Mouse (Mus musculus): ENCODE data around the gene 1700028K03Rik.
A peak's percentile ranks its signal among the peaks of the same experiment; 100 is the strongest.

1700028K03Rik gene

GRCm38 (mm10) chr5:107547955-107548354 is 13.4 kb downstream of the 1700028K03Rik start:
- no peak for DNase-seq

DNA sequence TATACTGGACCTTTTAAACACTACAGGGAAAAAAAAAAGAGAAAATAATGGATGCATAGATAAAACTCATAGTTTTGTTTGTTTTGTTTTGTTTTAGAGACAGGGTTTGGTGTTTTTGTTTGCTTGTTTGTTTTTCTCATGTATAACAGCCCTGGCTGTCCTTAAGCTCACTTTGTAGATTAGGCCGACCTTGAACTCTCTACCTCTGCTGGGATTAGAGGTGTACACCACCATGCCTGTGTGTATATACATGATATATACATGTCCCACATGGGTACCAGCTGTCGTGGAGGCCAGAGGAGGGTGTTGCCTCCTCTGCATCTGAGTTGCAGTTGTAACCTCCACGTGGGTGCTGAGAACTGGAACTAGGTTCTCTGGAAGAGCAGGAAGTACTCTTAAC is 13.9 kb downstream of the 1700028K03Rik start:
- DNase-seq = no peak

DNA sequence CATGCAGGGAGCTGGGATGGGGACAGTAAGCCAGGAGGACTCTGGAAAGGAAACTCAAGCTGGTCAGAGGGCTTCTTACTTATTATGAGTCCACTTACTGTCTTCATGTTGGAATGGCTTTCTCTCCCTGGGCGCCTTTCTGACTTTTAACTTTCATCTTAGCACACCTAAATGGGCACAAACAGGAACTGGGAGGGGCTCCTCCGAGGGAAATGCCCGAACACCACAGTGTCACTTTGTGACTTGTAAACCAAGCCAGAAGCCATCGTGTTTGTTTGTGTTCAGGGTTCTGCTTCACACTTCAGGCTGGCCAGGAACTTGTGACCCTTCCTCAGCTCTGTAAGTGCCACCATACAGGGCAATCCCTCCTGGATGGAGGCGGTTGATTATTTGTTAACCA is 19.8 kb downstream of the 1700028K03Rik start:
- DNase-seq = no peak

DNA sequence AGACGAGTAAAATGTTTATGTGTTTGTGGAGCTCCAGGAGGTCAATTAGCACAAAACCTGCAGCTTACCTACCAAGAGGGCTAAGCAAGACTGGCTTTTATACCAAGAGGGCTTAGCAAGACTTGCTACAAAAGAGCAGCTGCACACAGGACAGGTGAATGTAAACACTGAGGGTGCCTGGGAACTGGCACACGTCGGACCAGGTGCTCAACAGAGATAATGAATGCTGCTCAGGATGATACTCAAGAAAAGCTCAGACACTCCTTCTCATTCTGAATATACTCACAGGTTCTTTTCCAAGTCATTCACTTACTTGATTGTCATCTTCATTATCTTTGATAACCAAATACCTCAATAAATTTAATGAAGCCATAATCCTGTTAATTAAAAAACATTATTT is 22.5 kb downstream of the 1700028K03Rik start:
- DNase-seq = no peak

- DNase-seq = no peak
Measured at GRCm38 (mm10) chr5:107569148-107569547, 34.6 kb downstream of the 1700028K03Rik start.

DNA sequence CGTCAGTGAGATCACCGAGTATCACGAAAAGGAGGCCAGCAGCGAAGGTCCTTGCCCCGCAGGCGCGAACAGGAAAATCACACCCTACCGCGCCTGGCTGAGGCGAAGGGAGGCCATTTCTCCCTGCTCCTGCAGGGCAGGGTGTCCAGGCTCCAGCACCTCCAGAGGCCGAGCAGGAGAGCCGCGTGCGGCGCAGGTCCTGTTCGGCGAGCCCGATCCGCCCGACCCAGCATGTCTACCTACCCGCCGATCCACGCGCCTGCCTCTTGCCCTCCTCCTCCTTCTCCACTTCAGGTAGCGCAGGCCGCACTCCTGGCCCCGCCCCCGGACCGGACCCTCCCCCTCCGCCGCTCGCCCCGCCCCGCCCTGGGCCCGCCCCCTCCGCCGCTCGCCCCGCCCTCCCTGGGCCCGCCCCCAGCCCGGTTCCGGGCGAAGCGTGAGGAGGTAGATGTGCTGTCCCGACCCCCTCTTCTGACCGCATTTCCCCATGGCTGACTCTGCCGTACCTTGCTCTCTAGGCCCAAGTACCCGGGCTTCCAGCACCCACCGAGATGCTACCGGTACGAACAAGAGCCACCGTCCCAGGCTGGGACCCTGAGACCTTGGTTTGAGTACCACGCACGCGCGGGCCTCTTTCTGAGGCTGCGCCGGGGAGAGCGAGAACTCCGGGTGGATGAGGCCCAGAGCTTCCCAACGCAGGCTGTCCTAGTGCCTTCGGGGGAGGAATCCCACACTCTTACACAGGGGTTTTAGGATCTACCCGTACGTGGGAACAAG is 63.0 kb downstream of the 1700028K03Rik start, which contains the start of the genes Rpap2 and Glmn:
TSS of gene Rpap2 (plus strand) at position 73 of the 777 bp plus-strand sequence.
TSS of gene Glmn (minus strand) at position 588 of the 777 bp plus-strand sequence.
- DNase-seq = peak; percentile 89

DNA sequence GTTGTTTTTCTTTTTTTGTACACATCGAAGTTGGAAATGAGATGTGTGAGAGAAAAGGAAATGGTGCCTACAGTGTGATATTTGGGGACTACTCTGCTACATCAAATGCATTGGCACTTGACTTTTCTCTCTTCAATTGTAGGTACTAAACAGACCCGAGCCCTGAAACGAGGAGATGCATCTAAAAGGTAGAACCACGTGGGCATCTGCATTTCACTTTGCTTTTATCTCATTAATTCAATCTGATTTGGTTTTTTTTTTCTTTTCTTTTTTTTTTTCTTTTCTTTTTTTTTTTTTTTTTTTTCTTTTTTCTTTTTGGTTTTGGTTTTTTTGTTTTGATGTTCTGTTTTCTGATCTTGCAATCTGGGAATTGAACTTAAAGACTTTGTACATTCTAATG is 63.9 kb downstream of the 1700028K03Rik start:
- DNase-seq = no peak

Data from cerebellum, adult 9-11 months (tissue).